Mouse (Mus musculus): ENCODE data around the gene Tmem117.

The Tmem117 gene

GRCm38 (mm10) chr15:94620909-94621308, 8.1 kb upstream of the Tmem117 start:
- no peak for TF ChIP-seq GATA4 (IDR thresholded peaks at IDR 0.05; ENCODE audit: insufficient replicate concordance, low read length)

- TF ChIP-seq GATA4 (IDR thresholded peaks at IDR 0.05; ENCODE audit: insufficient replicate concordance, low read length) = no peak
These were observed 586 bp upstream of the Tmem117 start for GRCm38 (mm10) chr15:94628463-94628829.

- TF ChIP-seq GATA4 (IDR thresholded peaks at IDR 0.05; ENCODE audit: insufficient replicate concordance, low read length) = no peak
These were observed 1.5 kb downstream of the Tmem117 start for GRCm38 (mm10) chr15:94630553-94630952.

DNA sequence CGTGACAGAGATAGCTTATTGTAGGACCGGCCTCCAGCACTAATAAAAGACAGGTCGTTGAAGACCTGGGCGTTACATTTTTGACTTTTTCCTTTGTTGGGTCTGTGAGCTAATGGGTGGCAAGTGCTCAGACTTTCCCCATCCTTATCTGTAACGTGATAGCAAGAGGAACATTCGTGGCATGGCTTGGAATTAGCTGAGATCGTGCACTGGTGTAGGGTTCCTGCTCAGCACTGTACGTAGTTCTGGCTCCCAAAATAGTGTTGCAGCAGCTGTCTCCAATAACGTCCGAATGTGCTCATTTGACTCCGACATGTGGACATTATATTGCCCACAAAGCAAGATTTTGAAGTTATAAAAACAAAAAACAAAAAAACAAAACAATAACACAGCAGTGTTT, 5.5 kb downstream of the Tmem117 start:
- TF ChIP-seq GATA4 (IDR thresholded peaks at IDR 0.05; ENCODE audit: insufficient replicate concordance, low read length) = no peak

GRCm38 (mm10) chr15:94638207-94638606, 9.2 kb downstream of the Tmem117 start:
- no peak for TF ChIP-seq GATA4 (IDR thresholded peaks at IDR 0.05; ENCODE audit: insufficient replicate concordance, low read length)

DNA sequence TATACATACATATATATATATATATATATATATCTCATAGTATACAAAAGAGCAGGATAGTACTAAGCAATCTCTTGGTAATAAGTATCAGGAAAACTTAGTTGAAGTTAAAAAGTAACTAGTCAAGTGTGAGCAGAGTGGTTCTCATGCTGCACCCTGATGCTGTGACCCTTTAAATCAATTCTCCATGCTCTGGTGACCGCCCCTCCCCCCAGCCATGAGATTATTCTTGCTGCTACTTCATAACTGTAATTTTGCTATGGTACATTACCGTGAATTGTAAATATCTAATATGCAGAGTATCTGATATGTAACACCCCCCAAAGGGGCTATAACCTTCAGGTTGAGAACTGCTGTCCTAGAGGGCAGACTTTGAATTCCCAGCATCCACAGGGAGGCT, 10.1 kb downstream of the Tmem117 start:
- no peak for TF ChIP-seq GATA4 (IDR thresholded peaks at IDR 0.05; ENCODE audit: insufficient replicate concordance, low read length)

DNA sequence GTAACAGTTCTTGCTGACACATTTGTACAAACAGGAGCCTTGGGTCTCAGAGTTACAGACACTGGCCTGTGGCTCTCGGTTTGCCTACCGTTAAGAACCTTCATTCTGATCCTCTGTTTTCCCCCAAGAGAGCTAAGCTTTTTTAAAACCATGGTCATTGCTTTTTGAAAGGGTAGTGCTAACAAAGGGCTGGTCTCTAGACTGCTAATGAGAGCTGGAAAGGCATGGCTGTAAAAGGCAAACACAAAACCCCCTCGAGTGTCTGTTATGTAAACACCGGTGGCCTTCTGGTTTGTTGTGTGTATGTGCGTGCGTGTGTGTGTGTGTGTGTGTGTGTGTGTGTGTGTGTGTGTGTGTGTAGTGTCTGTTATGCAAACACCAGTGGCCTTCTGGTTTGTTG, 17.0 kb downstream of the Tmem117 start:
- no peak for TF ChIP-seq GATA4 (IDR thresholded peaks at IDR 0.05; ENCODE audit: insufficient replicate concordance, low read length)

DNA sequence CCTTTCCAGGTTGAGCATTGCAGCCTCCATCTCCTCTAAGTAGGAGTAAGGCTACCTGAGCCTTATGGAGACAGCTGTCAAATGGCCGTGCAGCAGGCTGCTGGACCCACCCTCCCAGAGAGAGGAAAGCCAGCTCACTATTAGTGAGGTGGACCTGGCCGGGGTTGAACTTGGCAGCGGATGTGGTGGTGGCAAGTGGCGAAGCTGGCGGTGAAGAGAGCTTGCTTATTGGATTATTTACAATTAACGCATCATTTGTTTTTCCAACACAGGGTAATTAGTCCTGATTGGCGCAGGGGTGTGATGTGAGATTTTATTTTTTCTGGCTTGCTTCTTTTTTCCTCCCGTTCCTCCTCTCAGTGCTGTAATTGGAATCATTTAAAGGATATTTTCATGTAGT, 19.4 kb downstream of the Tmem117 start:
- no peak for TF ChIP-seq GATA4 (IDR thresholded peaks at IDR 0.05; ENCODE audit: insufficient replicate concordance, low read length)

DNA sequence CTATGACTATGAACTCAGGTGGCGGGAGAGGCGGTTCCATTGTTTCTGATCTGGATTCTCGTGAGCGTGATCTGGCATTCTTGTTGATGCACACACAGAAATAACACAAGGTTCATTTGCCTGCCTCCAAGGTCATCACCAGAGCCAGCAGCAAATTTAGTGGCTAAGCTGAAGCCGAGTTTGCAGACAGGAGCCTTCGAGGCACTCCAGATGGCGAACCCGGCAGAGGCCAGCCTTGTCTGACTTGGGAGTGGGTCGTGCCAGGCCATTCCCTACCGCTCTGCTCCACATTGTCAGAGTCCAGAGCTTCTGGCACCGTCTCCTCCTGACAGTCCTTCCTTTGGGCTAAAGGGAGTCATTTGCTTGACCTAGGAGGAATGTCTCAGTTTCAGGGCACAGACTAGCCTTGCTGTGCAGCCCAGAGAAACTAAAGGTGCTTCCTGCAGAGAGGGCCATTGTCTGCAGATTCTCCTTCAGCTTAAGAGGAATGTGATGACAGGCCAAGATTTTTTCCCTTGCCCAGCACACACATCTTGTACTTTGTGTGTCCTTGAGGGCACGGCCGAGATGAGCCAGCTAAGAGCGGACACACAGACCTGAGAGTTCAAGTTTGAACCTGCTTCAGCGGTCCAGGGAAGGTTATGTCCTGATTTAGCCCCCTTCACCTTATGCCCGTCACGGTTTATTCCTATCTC, 20.2 kb downstream of the Tmem117 start:
- no peak for TF ChIP-seq GATA4 (IDR thresholded peaks at IDR 0.05; ENCODE audit: insufficient replicate concordance, low read length)

DNA sequence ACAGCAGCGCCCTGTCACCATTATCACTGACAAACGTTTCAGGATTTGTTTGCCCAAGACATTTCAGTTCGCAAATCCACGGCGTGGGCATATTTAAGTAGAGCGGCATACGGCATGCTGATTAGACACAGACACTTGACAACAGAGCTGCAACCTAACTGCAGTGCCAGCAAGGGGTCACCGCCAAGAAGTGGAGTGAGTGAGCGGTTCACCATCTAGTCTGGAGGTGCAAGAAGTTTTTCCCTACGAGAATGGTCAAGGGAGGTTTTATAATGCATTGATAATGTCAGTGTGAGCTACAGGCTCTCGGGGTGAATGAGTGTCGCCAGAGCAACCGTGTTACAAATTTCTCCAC, 20.7 kb downstream of the Tmem117 start:
- no peak for TF ChIP-seq GATA4 (IDR thresholded peaks at IDR 0.05; ENCODE audit: insufficient replicate concordance, low read length)

GRCm38 (mm10) chr15:94651350-94651749, 22.3 kb downstream of the Tmem117 start:
- no peak for TF ChIP-seq GATA4 (IDR thresholded peaks at IDR 0.05; ENCODE audit: insufficient replicate concordance, low read length)

DNA sequence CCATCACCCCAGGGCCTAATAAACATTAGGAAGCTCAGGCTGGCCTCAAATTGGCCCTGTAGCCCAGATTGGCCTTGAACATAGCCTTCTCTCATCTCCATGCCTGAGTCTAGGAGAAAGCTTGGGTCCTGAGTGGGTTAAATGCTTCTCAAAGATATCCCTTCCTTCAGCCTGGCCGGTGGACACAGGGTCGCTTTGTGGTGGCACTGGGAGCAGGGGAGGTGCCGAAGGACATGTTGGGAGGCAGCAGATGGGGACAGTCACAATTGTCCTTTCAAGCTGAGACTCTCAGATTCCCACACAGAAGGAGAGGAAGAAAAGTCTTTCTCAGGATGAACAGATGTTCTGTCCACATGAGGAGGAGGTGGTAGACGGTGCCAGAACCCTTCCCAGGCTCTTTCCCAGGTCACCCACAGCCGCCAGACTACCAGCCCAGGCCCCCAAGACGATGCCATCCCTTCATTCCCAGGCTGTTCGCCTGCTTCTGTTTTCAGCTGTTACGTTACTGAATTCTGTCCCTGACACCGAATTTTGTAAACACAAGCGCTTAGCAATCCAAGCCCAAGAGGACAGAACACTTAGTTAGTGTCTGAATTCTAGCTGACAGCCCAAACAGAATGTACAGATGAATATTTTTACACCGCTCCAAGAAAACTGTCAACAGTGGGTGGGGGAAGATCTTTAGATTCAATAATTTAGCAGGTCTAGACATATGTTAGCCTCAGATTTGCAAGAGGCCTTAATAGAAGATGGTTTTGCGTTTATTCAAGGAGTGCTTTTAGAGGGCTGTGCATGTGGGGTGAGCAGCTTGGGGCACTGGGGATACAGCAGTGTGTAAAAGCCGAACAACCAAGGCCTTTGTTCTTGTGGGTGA, 23.2 kb downstream of the Tmem117 start:
- TF ChIP-seq GATA4 (IDR thresholded peaks at IDR 0.05; ENCODE audit: insufficient replicate concordance, low read length) = no peak

DNA sequence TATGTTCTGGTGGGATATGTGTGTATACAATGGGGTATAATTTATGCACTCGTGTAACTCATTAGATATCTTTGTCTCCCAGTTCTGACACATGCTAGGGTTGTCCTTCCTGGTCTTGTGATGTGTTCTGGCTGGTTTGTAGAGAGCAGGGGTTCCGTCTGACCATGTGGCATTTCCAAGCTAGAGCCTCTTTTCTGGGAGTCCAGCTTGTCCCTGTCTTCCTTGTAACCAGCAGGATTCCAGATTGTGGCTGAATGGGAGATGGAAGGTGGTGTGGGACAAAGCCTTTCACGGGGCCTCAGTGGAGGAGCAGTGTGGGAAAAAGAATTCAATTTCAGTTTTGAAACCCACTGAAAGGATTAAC, 23.8 kb downstream of the Tmem117 start:
- no peak for TF ChIP-seq GATA4 (IDR thresholded peaks at IDR 0.05; ENCODE audit: insufficient replicate concordance, low read length)

DNA sequence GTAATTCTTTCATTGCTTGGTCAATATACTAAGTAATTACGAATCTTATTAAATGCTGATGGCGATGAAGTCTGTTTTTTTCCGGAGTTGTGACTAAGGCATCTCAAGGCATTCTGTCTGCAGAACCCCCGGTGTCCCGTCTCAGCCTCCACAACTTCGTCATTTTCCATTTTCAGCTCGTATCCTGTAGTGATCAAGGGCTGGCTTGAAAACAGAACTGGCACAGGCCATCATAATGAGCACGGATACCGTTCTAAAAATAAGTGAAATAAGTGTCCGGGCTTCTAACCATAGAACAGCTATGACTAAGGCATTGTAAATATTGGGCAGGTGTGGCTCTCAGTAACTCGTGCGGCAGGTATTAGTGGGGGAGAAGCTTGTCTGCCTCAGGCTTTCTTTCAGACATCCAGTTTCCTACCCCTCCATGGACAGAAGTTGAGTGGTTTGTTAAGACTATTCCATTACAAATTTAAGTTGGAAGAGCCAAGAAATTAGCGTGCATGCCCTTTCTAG, 26.8 kb downstream of the Tmem117 start:
- TF ChIP-seq GATA4 (IDR thresholded peaks at IDR 0.05; ENCODE audit: insufficient replicate concordance, low read length) = no peak

- no peak for TF ChIP-seq GATA4 (IDR thresholded peaks at IDR 0.05; ENCODE audit: insufficient replicate concordance, low read length)
These were observed 28.9 kb downstream of the Tmem117 start for GRCm38 (mm10) chr15:94657882-94658281.

- no peak for TF ChIP-seq GATA4 (IDR thresholded peaks at IDR 0.05; ENCODE audit: insufficient replicate concordance, low read length)
These were observed 29.5 kb downstream of the Tmem117 start for GRCm38 (mm10) chr15:94658392-94659111.
